Mouse (Mus musculus): Measurements from ENCODE around the gene Samhd1. TPM values are rescaled to one million over a fixed set of nuclear protein-coding genes. Genes with fewer than 3 reads are reported as not detected.

Samhd1 gene
- polyA plus RNA-seq, 1 experiment from 2014 or later, result 14.9 TPM

- no peak overlapping the region for H3K27ac ChIP-seq (ENCODE audit: low read length)
- H3K4me2 ChIP-seq (ENCODE audit: low read depth, low read length), result no peak overlapping the region
- no peak for ATAC-seq (ENCODE audit: low read depth)
- no peaks in the 10 kb centered on the region; the same call in 1 of the 2 replicates for H3K36me3 ChIP-seq (ENCODE audit: control insufficient read depth, insufficient read depth)
- H3K4me1 ChIP-seq (ENCODE audit: control insufficient read depth, low read depth, low read length), result no peaks in the 10 kb centered on the region; the same call in 1 of the 2 replicates
- no peaks in the 10 kb centered on the region for H3K9me3 ChIP-seq (replicated peaks; ENCODE audit: control insufficient read depth, low read length)
- 84% methylated on average over 8 of the region's 8 CpGs for WGBS (ENCODE audit: insufficient replicate concordance)
- no peak overlapping the region for H3K4me3 ChIP-seq (ENCODE audit: low read depth, low read length)
- H3K27me3 ChIP-seq (ENCODE audit: control insufficient read depth, insufficient read depth, low read depth, low read length), result no peaks in the 10 kb centered on the region
- H3K9ac ChIP-seq (ENCODE audit: low read depth, low read length), result no peak overlapping the region
Observed at GRCm38 (mm10) chr2:157121766-157122165, 13.3 kb downstream of the Samhd1 start.

- H3K4me1 ChIP-seq (ENCODE audit: control insufficient read depth, low read depth, low read length), result no peaks in the 10 kb centered on the region; the same call in 1 of the 2 replicates
- no peaks in the 10 kb centered on the region for H3K27me3 ChIP-seq (ENCODE audit: control insufficient read depth, insufficient read depth, low read depth, low read length)
- WGBS (ENCODE audit: insufficient replicate concordance), result 40% methylated on average over 3 of the region's 3 CpGs
- no peak overlapping the region for H3K4me3 ChIP-seq (ENCODE audit: low read depth, low read length)
- H3K9ac ChIP-seq (ENCODE audit: low read depth, low read length), result no peak overlapping the region
- no peaks in the 10 kb centered on the region; the same call in 1 of the 2 replicates for H3K36me3 ChIP-seq (ENCODE audit: control insufficient read depth, insufficient read depth)
- no peak overlapping the region for H3K4me2 ChIP-seq (ENCODE audit: low read depth, low read length)
- ATAC-seq (ENCODE audit: low read depth), result no peak
- H3K9me3 ChIP-seq (replicated peaks; ENCODE audit: control insufficient read depth, low read length), result no peaks in the 10 kb centered on the region
- no peak overlapping the region for H3K27ac ChIP-seq (ENCODE audit: low read length)
Observed at GRCm38 (mm10) chr2:157119075-157119474, 16.0 kb downstream of the Samhd1 start.

- no peaks in the 10 kb centered on the region; the same call in 1 of the 2 replicates for H3K36me3 ChIP-seq (ENCODE audit: control insufficient read depth, insufficient read depth)
- ATAC-seq (ENCODE audit: low read depth), result no peak
- H3K9ac ChIP-seq (ENCODE audit: low read depth, low read length), result no peak overlapping the region
- H3K4me1 ChIP-seq (ENCODE audit: control insufficient read depth, low read depth, low read length), result no peaks in the 10 kb centered on the region; the same call in 1 of the 2 replicates
- no peak overlapping the region for H3K4me3 ChIP-seq (ENCODE audit: low read depth, low read length)
- H3K27ac ChIP-seq (ENCODE audit: low read length), result no peak overlapping the region
- no peaks in the 10 kb centered on the region for H3K27me3 ChIP-seq (ENCODE audit: control insufficient read depth, insufficient read depth, low read depth, low read length)
- no peaks in the 10 kb centered on the region for H3K9me3 ChIP-seq (replicated peaks; ENCODE audit: control insufficient read depth, low read length)
- no peak overlapping the region for H3K4me2 ChIP-seq (ENCODE audit: low read depth, low read length)
- WGBS (ENCODE audit: insufficient replicate concordance), result 76% methylated on average over 4 of the region's 4 CpGs
Observed at GRCm38 (mm10) chr2:157118556-157118955, 16.5 kb downstream of the Samhd1 start.

DNA sequence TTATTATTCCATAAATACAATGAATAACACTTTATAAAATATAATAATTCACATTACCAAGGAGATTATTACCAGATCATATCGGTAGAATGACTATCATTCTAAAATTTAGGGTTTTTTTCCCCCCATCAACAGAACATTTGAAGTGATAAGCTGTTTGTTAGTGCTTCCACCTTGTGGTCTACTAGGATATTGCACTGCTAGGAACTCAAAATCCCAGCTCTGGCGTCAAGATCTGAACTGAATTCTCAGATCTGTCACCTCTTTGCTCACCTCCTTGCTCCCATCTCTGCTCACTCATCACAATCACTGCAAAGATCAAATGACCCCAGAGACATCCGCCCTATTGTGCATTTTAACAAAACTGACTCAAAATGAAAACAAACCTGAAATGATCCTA lies 18.1 kb downstream of the Samhd1 start:
- no peak overlapping the region for H3K4me2 ChIP-seq (ENCODE audit: low read depth, low read length)
- 23% methylated on average over 3 of the region's 3 CpGs for WGBS (ENCODE audit: insufficient replicate concordance)
- no peaks in the 10 kb centered on the region for H3K9me3 ChIP-seq (replicated peaks; ENCODE audit: control insufficient read depth, low read length)
- no peaks in the 10 kb centered on the region; the same call in 1 of the 2 replicates for H3K36me3 ChIP-seq (ENCODE audit: control insufficient read depth, insufficient read depth)
- no peak for ATAC-seq (ENCODE audit: low read depth)
- no peaks in the 10 kb centered on the region; the same call in 1 of the 2 replicates for H3K4me1 ChIP-seq (ENCODE audit: control insufficient read depth, low read depth, low read length)
- H3K27me3 ChIP-seq (ENCODE audit: control insufficient read depth, insufficient read depth, low read depth, low read length), result no peaks in the 10 kb centered on the region
- no peak overlapping the region for H3K4me3 ChIP-seq (ENCODE audit: low read depth, low read length)
- H3K27ac ChIP-seq (ENCODE audit: low read length), result no peak overlapping the region
- no peak overlapping the region for H3K9ac ChIP-seq (ENCODE audit: low read depth, low read length)

DNA sequence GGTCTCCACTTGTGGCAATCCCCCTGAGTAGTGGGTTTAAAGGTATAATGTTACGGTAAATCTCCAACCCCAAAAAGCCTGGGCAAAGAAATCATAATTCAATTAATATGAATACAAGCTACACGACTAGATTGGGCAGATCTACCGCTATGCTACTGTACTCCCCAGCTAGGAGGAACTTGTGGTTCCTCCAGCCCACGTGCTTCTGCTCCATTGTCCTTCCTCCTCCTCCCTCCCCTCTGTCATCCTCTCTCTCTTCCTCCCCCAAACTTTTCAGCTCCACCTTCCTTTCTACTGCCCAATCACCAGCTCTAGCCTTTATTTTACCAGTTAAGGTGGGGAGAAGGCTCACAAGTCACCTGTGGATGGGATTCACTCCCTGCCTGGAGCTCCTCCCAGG lies 26.8 kb downstream of the Samhd1 start:
- whole genome bisulfite sequencing (ENCODE audit: insufficient replicate concordance), result 51% methylated on average over 4 of the region's 4 CpGs
- Histone ChIP-seq H3K4me1 (ENCODE audit: control insufficient read depth, low read depth, low read length) (no peaks in the 10 kb centered on the region), H3K4me3 (ENCODE audit: low read depth, low read length) (no peak overlapping the region), H3K9ac (ENCODE audit: low read depth, low read length) (no peak overlapping the region), H3K9me3 (replicated peaks; ENCODE audit: control insufficient read depth, low read length) (no peaks in the 10 kb centered on the region), H3K36me3 (ENCODE audit: control insufficient read depth, insufficient read depth) (peaks cover 6% of the 10 kb centered on the region; the same call in 1 of the 2 replicates), H3K27me3 (ENCODE audit: control insufficient read depth, insufficient read depth, low read depth, low read length) (no peaks in the 10 kb centered on the region), H3K27ac (ENCODE audit: low read length) (no peak overlapping the region), H3K4me2 (ENCODE audit: low read depth, low read length) (no peak overlapping the region)
- no peak for ATAC-seq (ENCODE audit: low read depth)

- Histone ChIP-seq H3K27me3 (ENCODE audit: control insufficient read depth, insufficient read depth, low read depth, low read length) (no peaks in the 10 kb centered on the region), H3K4me1 (ENCODE audit: control insufficient read depth, low read depth, low read length) (no peaks in the 10 kb centered on the region), H3K36me3 (ENCODE audit: control insufficient read depth, insufficient read depth) (peaks cover 11% of the 10 kb centered on the region; the same call in 1 of the 2 replicates), H3K4me2 (ENCODE audit: low read depth, low read length) (no peak overlapping the region), H3K27ac (ENCODE audit: low read length) (no peak overlapping the region), H3K4me3 (ENCODE audit: low read depth, low read length) (no peak overlapping the region), H3K9ac (ENCODE audit: low read depth, low read length) (no peak overlapping the region), H3K9me3 (replicated peaks; ENCODE audit: control insufficient read depth, low read length) (no peaks in the 10 kb centered on the region)
- no peak for ATAC-seq (ENCODE audit: low read depth)
- WGBS (ENCODE audit: insufficient replicate concordance), result 76% methylated on average over 8 of the region's 8 CpGs
Observed at GRCm38 (mm10) chr2:157104454-157104853, 30.6 kb downstream of the Samhd1 start.

- ATAC-seq (ENCODE audit: low read depth), result no peak
- Histone ChIP-seq H3K4me2 (ENCODE audit: low read depth, low read length) (no peak overlapping the region), H3K27me3 (ENCODE audit: control insufficient read depth, insufficient read depth, low read depth, low read length) (no peaks in the 10 kb centered on the region), H3K9ac (ENCODE audit: low read depth, low read length) (no peak overlapping the region), H3K27ac (ENCODE audit: low read length) (no peak overlapping the region), H3K36me3 (ENCODE audit: control insufficient read depth, insufficient read depth) (peaks cover 5% of the 10 kb centered on the region; the same call in 1 of the 2 replicates), H3K4me3 (ENCODE audit: low read depth, low read length) (no peak overlapping the region), H3K9me3 (replicated peaks; ENCODE audit: control insufficient read depth, low read length) (no peaks in the 10 kb centered on the region), H3K4me1 (ENCODE audit: control insufficient read depth, low read depth, low read length) (no peaks in the 10 kb centered on the region)
- WGBS (ENCODE audit: insufficient replicate concordance), result 69% methylated on average over 2 of the region's 2 CpGs
Observed at GRCm38 (mm10) chr2:157102256-157102655, 32.8 kb downstream of the Samhd1 start.

GRCm38 (mm10) chr2:157101650-157102049 lies 33.4 kb downstream of the Samhd1 start:
- Histone ChIP-seq H3K4me3 (ENCODE audit: low read depth, low read length) (no peak overlapping the region), H3K4me1 (ENCODE audit: control insufficient read depth, low read depth, low read length) (no peaks in the 10 kb centered on the region), H3K27me3 (ENCODE audit: control insufficient read depth, insufficient read depth, low read depth, low read length) (no peaks in the 10 kb centered on the region), H3K27ac (ENCODE audit: low read length) (no peak overlapping the region), H3K4me2 (ENCODE audit: low read depth, low read length) (no peak overlapping the region), H3K36me3 (ENCODE audit: control insufficient read depth, insufficient read depth) (peaks cover 5% of the 10 kb centered on the region; the same call in 1 of the 2 replicates), H3K9me3 (replicated peaks; ENCODE audit: control insufficient read depth, low read length) (no peaks in the 10 kb centered on the region), H3K9ac (ENCODE audit: low read depth, low read length) (no peak overlapping the region)
- WGBS (ENCODE audit: insufficient replicate concordance), result 87% methylated on average over 9 of the region's 9 CpGs
- ATAC-seq (ENCODE audit: low read depth), result no peak

GRCm38 (mm10) chr2:157100319-157100605 lies 34.8 kb downstream of the Samhd1 start:
- no peak for ATAC-seq (ENCODE audit: low read depth)
- Histone ChIP-seq H3K4me1 (ENCODE audit: control insufficient read depth, low read depth, low read length) (no peaks in the 10 kb centered on the region), H3K36me3 (ENCODE audit: control insufficient read depth, insufficient read depth) (peaks cover 5% of the 10 kb centered on the region; the same call in 1 of the 2 replicates), H3K9ac (ENCODE audit: low read depth, low read length) (no peak overlapping the region), H3K9me3 (replicated peaks; ENCODE audit: control insufficient read depth, low read length) (no peaks in the 10 kb centered on the region), H3K4me3 (ENCODE audit: low read depth, low read length) (no peak overlapping the region), H3K27ac (ENCODE audit: low read length) (no peak overlapping the region), H3K27me3 (ENCODE audit: control insufficient read depth, insufficient read depth, low read depth, low read length) (no peaks in the 10 kb centered on the region), H3K4me2 (ENCODE audit: low read depth, low read length) (no peak overlapping the region)
- WGBS (ENCODE audit: insufficient replicate concordance), result 86% methylated on average over 12 of the region's 12 CpGs
